Mouse (Mus musculus) forebrain, embryonic 14.5 days (tissue): ENCODE measurements around the gene Cipc. TPM values are rescaled to one million over a fixed set of nuclear protein-coding genes. Genes with fewer than 3 reads are reported as not detected.
A peak's percentile ranks its signal among the peaks of the same experiment; 100 is the strongest.

Experiments
- ATAC-seq: fragments of 200-750 bp; cut with Nextera tagmentation; 2 replicates; pipeline ENCODE4 v1.8.0; 2017; ENCODE audit warnings: mild to moderate bottlenecking, moderate library complexity
- DNase-seq: peaks from one replicate; pipeline ENCODE4 v3.0.0-alpha.2; 2015; ENCODE audit warnings: low spot score
- H3K27ac ChIP-seq: fragments of 300-500 bp; sonication (generic); 2 replicates; pipeline ENCODE4 v1.5.1; 2014; ENCODE audit warnings: low read depth, mild to moderate bottlenecking, control low read depth, low read length, moderate library complexity
- H3K27me3 ChIP-seq: fragments of 300-500 bp; sonication (generic); replicated peaks from 2 replicates; pipeline ENCODE4 v1.6.1; 2014; ENCODE audit warnings: low read length, control low read depth, mixed read lengths; ENCODE audit not compliant: control insufficient read depth, insufficient read depth
- H3K36me3 ChIP-seq: fragments of 300-500 bp; sonication (generic); 2 replicates; pipeline ENCODE4 v1.6.1; 2014; ENCODE audit warnings: low read length, control low read depth; ENCODE audit not compliant: control insufficient read depth, insufficient read depth
- H3K4me1 ChIP-seq: fragments of 300-500 bp; sonication (generic); 2 replicates; pipeline ENCODE4 v1.6.1; 2014; ENCODE audit warnings: antibody characterized with exemption, low read length, control low read depth; ENCODE audit not compliant: control insufficient read depth, insufficient read depth
- H3K4me2 ChIP-seq: fragments of 300-500 bp; sonication (generic); 2 replicates; pipeline ENCODE4 v1.6.1; 2014; ENCODE audit warnings: mild to moderate bottlenecking, control low read depth, low read length
- H3K4me3 ChIP-seq: fragments of 300-500 bp; sonication (generic); 2 replicates; pipeline ENCODE4 v1.5.1; 2014; ENCODE audit warnings: low read depth, low read length, control low read depth
- H3K9ac ChIP-seq: fragments of 300-500 bp; sonication (generic); 2 replicates; pipeline ENCODE4 v1.6.1; 2014; ENCODE audit warnings: mild to moderate bottlenecking, low read length, control low read depth, moderate library complexity
- H3K9me3 ChIP-seq: fragments of 300-500 bp; sonication (generic); replicated peaks from 2 replicates; pipeline ENCODE4 v1.6.1; 2016; ENCODE audit warnings: low read length, control low read depth, mixed read lengths; ENCODE audit not compliant: control insufficient read depth
- WGBS: fragments of 180-500 bp; shearing (Covaris S2); extraction: QIAGEN DNeasy Blood & Tissue Kit; methylation state at CpG from one replicate; pipeline ENCODE4 v1.1.7; 2014; 5-methylcytosine and 5-hydroxymethylcytosine counted together
- polyA plus RNA-seq: library from polyadenylated mRNA; unstranded; fragments of >200 nt; fragmentation: Nextera tagmentation; extraction: Ambion mirVana; gene quantifications from 2 replicates; pipeline ENCODE4 v1.2.1, GENCODE M21; 2014

Cipc gene
- polyA plus RNA-seq, 1 experiment from 2014 or later = 47.5 TPM

GRCm38 (mm10) chr12:86988227-86988626 lies 41.4 kb downstream of the Cipc start:
- DNase-seq = no peak
- H3K27me3 ChIP-seq = peaks cover 34% of the 10 kb centered on the region
- H3K9me3 ChIP-seq = no peaks in the 10 kb centered on the region
- H3K27ac ChIP-seq = no peak overlapping the region
- H3K4me1 ChIP-seq = peaks cover 20% of the 10 kb centered on the region
- H3K4me3 ChIP-seq = no peak overlapping the region
- H3K36me3 ChIP-seq = no peaks in the 10 kb centered on the region
- ATAC-seq = no peak
- no peak overlapping the region for H3K4me2 ChIP-seq
- H3K9ac ChIP-seq = no peak overlapping the region
- 49% methylated on average over 16 of the region's 16 CpGs for WGBS

DNA sequence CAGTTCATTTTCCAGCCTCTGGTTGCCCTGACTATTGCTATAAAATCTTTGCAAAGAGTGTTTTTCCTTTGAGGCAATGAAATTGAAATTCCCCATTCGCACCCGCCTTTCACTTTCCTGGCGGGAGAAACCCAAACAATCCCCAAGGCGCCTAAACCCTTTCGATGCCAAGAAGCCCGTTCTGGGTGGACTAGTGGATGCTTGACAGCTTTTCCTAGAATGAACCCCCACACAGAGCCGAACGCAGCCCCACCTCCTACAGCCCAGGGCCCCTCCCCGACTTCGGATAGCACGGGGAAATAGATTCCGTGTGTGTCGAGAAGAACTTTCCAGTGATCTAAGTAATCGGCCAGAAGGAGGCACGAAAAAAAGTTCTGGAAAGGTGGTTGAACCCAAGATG lies 42.5 kb downstream of the Cipc start:
- Histone ChIP-seq H3K4me2 (peak overlapping the region; percentile 92), H3K4me3 (peak overlapping the region; percentile 53), H3K27ac (no peak overlapping the region), H3K36me3 (no peaks in the 10 kb centered on the region), H3K9me3 (no peaks in the 10 kb centered on the region), H3K4me1 (peaks cover 13% of the 10 kb centered on the region), H3K9ac (no peak overlapping the region; the same call in 1 of the 2 replicates), H3K27me3 (peaks cover 23% of the 10 kb centered on the region)
- DNase-seq (no peak), ATAC-seq (peak; percentile 24)
- WGBS = 2% methylated on average over 15 of the region's 15 CpGs

- Histone ChIP-seq H3K4me3 (peak within 1 kb of the TSS; percentile 53), H3K27ac (no peak within 1 kb of the TSS), H3K27me3 (peaks cover 23% of the 10 kb centered on the region), H3K4me2 (peak within 1 kb of the TSS; percentile 92), H3K9ac (peak within 1 kb of the TSS; percentile 67), H3K36me3 (no peaks in the 10 kb centered on the region), H3K9me3 (no peaks in the 10 kb centered on the region), H3K4me1 (peaks cover 13% of the 10 kb centered on the region)
- WGBS = under 1% methylated on average over 56 of the region's 68 CpGs
- ATAC-seq (peak; percentile 84), DNase-seq (peak; percentile 66)
Observed at GRCm38 (mm10) chr12:86989890-86990754, 43.3 kb downstream of the Cipc start, which contains the start of gene Zdhhc22. Gene Zdhhc22 (minus strand): TSS chr12:86990430.

DNA sequence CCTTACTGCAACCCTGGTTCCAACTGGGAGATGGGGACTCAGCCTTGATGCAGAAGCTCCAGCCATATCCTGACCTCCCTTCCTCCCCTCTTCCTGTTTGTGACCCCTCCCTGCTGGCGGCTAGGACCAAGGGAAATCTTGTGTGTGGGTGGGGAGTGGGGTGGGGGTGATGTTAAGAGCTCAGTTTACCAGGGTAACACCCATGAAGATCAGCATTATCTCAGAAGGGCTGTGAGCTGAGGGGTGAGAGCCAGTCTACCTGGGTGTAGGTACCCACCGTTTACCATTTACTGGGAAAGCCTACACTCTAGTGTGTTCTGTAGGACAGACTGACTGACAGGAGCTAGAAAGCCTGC lies 43.9 kb downstream of the Cipc start:
- Histone ChIP-seq H3K9ac (peak overlapping the region; percentile 67), H3K27me3 (peaks cover 19% of the 10 kb centered on the region), H3K4me3 (peak overlapping the region; percentile 53), H3K36me3 (no peaks in the 10 kb centered on the region), H3K9me3 (no peaks in the 10 kb centered on the region), H3K4me2 (peak overlapping the region; percentile 92), H3K27ac (no peak overlapping the region), H3K4me1 (peaks cover 13% of the 10 kb centered on the region)
- DNase-seq (no peak), ATAC-seq (no peak)
- 95% methylated on average over 1 of the region's 2 CpGs for WGBS

GRCm38 (mm10) chr12:86994166-86994565 lies 47.3 kb downstream of the Cipc start:
- Histone ChIP-seq H3K4me2 (no peak overlapping the region), H3K9ac (no peak overlapping the region), H3K27ac (no peak overlapping the region), H3K9me3 (no peaks in the 10 kb centered on the region), H3K4me1 (peaks cover 8% of the 10 kb centered on the region), H3K27me3 (peaks cover 4% of the 10 kb centered on the region; the same call in 1 of the 2 replicates), H3K36me3 (no peaks in the 10 kb centered on the region), H3K4me3 (no peak overlapping the region)
- 39% methylated on average over 4 of the region's 4 CpGs for WGBS
- no peak for DNase-seq
- no peak for ATAC-seq

DNA sequence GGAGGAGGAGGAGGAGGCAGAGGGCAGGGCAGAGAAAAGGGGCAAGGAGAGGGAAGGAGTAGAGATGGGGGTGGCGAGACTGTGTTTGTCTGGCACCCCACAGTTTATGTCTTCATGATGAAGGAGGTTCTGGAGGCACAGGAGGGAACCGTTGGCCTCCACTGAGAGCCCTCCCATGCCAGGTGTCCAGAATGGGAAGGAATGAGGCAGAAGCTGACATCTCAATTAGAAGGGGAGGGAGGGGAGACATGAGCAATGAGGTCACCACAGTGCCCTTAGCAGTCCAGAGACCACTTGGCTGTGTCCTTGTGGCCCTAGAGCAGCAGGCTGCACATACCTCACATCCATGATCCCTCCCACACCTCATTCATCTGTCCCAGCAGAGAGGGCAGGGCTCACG lies 47.9 kb downstream of the Cipc start:
- Histone ChIP-seq H3K4me3 (no peak overlapping the region), H3K36me3 (no peaks in the 10 kb centered on the region), H3K9ac (no peak overlapping the region), H3K27ac (no peak overlapping the region), H3K27me3 (0 out of 2 replicates have a peak, but pooled peaks cover 4% of the 10 kb centered on the region), H3K9me3 (no peaks in the 10 kb centered on the region), H3K4me2 (no peak overlapping the region), H3K4me1 (peaks cover 6% of the 10 kb centered on the region)
- 52% methylated on average over 3 of the region's 3 CpGs for WGBS
- ATAC-seq = no peak
- no peak for DNase-seq

DNA sequence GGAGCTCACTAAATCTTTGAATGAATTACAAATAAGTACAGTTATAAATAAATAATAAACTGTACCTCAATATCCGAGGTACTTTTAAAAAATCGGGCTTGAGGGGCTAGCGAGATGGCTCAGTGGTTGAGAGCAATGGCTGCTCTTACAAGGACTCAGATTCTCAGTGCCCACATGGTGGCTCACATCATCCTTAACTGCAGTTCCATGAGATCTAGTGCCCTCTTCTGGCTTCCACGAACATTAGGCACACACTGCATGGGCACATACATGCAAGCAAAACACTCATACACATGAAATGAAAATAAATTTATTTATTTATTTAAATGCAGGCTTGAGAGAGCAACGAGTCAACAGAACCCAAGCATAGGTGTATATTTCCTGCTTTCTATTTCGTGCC lies 49.1 kb downstream of the Cipc start:
- H3K27me3 ChIP-seq = 0 out of 2 replicates have a peak, but pooled peaks cover 3% of the 10 kb centered on the region
- ATAC-seq (no peak), DNase-seq (no peak)
- no peak overlapping the region for H3K9ac ChIP-seq
- no peak overlapping the region for H3K4me2 ChIP-seq
- WGBS = 79% methylated on average over 6 of the region's 6 CpGs
- no peaks in the 10 kb centered on the region for H3K9me3 ChIP-seq
- H3K4me3 ChIP-seq = no peak overlapping the region
- H3K36me3 ChIP-seq = no peaks in the 10 kb centered on the region
- H3K27ac ChIP-seq = no peak overlapping the region
- H3K4me1 ChIP-seq = no peaks in the 10 kb centered on the region; the same call in 1 of the 2 replicates

DNA sequence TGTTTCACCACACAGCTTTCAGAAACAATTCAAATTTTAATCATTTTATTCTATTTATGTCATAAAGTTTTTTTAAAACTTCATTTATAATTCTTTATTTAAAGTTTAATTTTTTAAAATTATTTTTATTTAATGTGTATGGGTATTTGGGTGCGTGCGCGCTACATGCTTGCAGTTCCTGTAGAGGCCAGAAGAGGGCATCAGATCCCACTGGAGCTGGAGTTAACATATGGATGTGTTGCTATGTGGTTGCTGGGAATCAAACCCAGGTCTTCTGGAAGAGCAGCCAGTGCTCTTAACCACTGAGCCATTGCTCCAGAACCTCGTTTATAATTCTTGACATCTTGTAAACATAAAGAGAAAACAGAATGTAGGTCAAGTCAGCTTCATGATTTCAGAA lies 51.9 kb downstream of the Cipc start:
- no peak overlapping the region for H3K4me2 ChIP-seq
- no peaks in the 10 kb centered on the region; the same call in 1 of the 2 replicates for H3K4me1 ChIP-seq
- H3K9ac ChIP-seq = no peak overlapping the region
- ATAC-seq = no peak
- no peak overlapping the region for H3K27ac ChIP-seq
- WGBS = 90% methylated on average over 4 of the region's 4 CpGs
- no peaks in the 10 kb centered on the region for H3K36me3 ChIP-seq
- no peaks in the 10 kb centered on the region for H3K27me3 ChIP-seq
- no peaks in the 10 kb centered on the region for H3K9me3 ChIP-seq
- DNase-seq = no peak
- H3K4me3 ChIP-seq = no peak overlapping the region

DNA sequence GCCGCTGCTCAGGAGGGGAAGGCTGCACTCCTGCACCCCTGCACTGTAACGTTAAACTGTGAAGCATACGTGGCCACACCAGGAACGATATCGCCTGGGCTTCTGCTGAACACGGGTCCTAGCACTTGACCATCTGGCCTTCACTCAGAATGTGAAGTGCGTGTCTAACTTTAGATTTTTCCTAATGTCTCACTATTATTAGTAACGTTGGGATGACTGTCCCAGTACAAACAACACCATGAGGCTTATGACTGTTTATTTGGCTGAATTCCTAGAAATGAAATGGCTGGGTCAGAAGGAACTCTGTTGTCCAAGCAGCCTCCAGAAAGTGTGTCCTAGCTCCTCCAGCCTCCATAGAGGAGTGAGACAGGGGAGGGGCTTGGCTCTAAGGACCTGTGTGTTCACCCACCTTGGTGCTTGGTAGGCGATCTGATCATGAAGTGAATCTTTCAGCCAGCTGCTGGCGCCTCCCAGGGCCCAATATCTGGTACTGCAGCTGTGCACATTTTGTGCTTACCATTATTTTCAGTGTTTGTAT lies 52.5 kb downstream of the Cipc start:
- Histone ChIP-seq H3K36me3 (no peaks in the 10 kb centered on the region), H3K27ac (no peak overlapping the region), H3K27me3 (no peaks in the 10 kb centered on the region), H3K4me2 (no peak overlapping the region), H3K4me1 (no peaks in the 10 kb centered on the region; the same call in 1 of the 2 replicates), H3K9me3 (no peaks in the 10 kb centered on the region), H3K9ac (no peak overlapping the region), H3K4me3 (no peak overlapping the region)
- 76% methylated on average over 10 of the region's 10 CpGs for WGBS
- no peak for DNase-seq
- no peak for ATAC-seq
